Mouse (Mus musculus) heart, embryonic 13.5 days (tissue): ENCODE measurements around the gene Tsga10. TPM values are rescaled to one million over a fixed set of nuclear protein-coding genes. Genes with fewer than 3 reads are reported as not detected.

Source experiments
- ATAC-seq: fragments of 200-750 bp; cut with Nextera tagmentation; 2 replicates; pipeline ENCODE4 v1.8.0; 2017; ENCODE audit warnings: moderate TSS enrichment; ENCODE audit not compliant: insufficient number of reproducible peaks, low FRiP score, low TSS enrichment; ENCODE audit errors: extremely low read depth
- H3K27ac ChIP-seq: fragments of 300-500 bp; sonication (generic); replicated peaks from 2 replicates; pipeline ENCODE4 v1.5.1; 2015; ENCODE audit warnings: moderate library complexity, mild to moderate bottlenecking, inconsistent platforms
- H3K27me3 ChIP-seq: fragments of 300-500 bp; sonication (generic); replicated peaks from 2 replicates; pipeline ENCODE4 v1.6.1; 2015; ENCODE audit warnings: mild to moderate bottlenecking, inconsistent platforms
- H3K36me3 ChIP-seq: fragments of 300-500 bp; sonication (generic); 2 replicates; pipeline ENCODE4 v1.6.1; 2015; ENCODE audit warnings: mild to moderate bottlenecking, inconsistent platforms
- H3K4me1 ChIP-seq: fragments of 300-500 bp; sonication (generic); 2 replicates; pipeline ENCODE4 v1.6.1; 2015; ENCODE audit warnings: inconsistent platforms
- H3K4me2 ChIP-seq: fragments of 300-500 bp; sonication (generic); 2 replicates; pipeline ENCODE4 v1.6.1; 2015; ENCODE audit warnings: inconsistent platforms, mild to moderate bottlenecking, moderate library complexity
- H3K4me3 ChIP-seq: fragments of 300-500 bp; sonication (generic); 2 replicates; pipeline ENCODE4 v1.5.1; 2015; ENCODE audit warnings: moderate library complexity, mild to moderate bottlenecking, inconsistent platforms
- H3K9ac ChIP-seq: fragments of 300-500 bp; sonication (generic); 2 replicates; pipeline ENCODE4 v1.6.1; 2015; ENCODE audit warnings: inconsistent platforms, mild to moderate bottlenecking, moderate library complexity
- H3K9me3 ChIP-seq: fragments of 300-500 bp; sonication (generic); 2 replicates; pipeline ENCODE4 v1.6.1; 2016; ENCODE audit warnings: inconsistent platforms
- WGBS: fragments of 180-500 bp; shearing (Covaris S2); methylation state at CpG from one replicate; pipeline ENCODE4 v1.1.7; 2015; ENCODE audit warnings: mixed read lengths; 5-methylcytosine and 5-hydroxymethylcytosine counted together
- polyA plus RNA-seq: library from polyadenylated mRNA; unstranded; fragments of >200 nt; fragmentation: Nextera tagmentation; extraction: Ambion mirVana; gene quantifications from 2 replicates; pipeline ENCODE4 v1.2.1, GENCODE M21; 2015

Gene Tsga10
- polyA plus RNA-seq, 1 experiment from 2014 or later: 3.6 TPM

DNA sequence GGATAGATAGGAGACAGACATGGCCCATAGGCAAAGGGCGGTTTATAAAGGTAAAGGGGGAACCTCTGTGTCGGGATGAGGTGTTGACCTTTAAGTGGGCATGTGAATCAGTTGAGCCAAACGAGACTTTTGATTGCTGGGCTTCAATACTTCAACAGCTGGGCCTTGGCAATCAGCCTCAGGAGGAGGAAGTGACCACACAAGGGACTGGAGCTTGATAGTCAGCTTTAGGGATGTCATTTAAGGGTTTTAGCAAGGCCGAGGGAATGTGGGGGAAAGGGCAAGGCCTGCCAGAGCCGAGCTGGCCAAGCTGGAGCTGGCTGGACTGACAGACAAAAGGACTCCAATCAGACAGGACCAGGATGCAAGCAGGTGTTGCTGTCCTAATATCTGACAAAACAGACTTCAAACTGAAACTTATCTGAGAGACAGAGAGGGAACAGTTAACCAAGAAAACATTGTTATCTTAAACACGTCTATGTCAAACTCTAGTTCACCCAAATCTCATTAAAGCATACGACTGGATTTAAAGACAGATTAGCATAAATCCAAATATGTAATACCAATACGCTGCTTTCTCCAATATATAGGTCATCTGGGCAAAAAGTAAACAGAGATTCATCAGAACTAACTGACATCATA is 125.9 kb downstream of the Tsga10 start:
- Histone ChIP-seq H3K4me3 (no peak overlapping the region), H3K9ac (no peak overlapping the region), H3K27me3 (no peaks in the 10 kb centered on the region), H3K4me2 (no peak overlapping the region), H3K4me1 (no peaks in the 10 kb centered on the region), H3K27ac (no peak overlapping the region), H3K36me3 (no peaks in the 10 kb centered on the region), H3K9me3 (no peaks in the 10 kb centered on the region)
- 52% methylated on average over 8 of the region's 8 CpGs for WGBS
- no peak for ATAC-seq

DNA sequence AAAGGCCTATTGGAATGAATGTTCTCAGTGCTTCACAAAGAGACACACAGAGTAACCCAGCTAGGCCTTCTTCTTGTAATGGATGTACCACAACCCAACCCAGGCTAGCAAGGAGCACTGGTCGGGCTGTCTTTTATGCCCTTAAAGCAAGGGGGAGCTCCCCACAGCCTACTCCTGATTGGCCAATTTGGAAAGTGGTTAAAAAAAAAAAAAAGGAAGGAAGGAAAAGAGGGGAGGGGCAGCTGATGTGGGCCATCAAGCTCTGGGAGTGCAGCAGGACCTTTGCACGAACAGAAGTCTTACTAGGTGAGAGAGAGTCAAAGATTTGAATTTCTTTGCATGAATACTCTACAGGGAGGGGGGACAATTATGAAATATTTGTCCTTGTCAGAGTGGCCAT is 127.3 kb downstream of the Tsga10 start:
- Histone ChIP-seq H3K4me1 (no peaks in the 10 kb centered on the region), H3K36me3 (no peaks in the 10 kb centered on the region), H3K4me2 (no peak overlapping the region), H3K27me3 (no peaks in the 10 kb centered on the region), H3K9ac (no peak overlapping the region), H3K4me3 (no peak overlapping the region), H3K9me3 (no peaks in the 10 kb centered on the region), H3K27ac (no peak overlapping the region)
- 62% methylated on average over 2 of the region's 2 CpGs for WGBS
- no peak for ATAC-seq

DNA sequence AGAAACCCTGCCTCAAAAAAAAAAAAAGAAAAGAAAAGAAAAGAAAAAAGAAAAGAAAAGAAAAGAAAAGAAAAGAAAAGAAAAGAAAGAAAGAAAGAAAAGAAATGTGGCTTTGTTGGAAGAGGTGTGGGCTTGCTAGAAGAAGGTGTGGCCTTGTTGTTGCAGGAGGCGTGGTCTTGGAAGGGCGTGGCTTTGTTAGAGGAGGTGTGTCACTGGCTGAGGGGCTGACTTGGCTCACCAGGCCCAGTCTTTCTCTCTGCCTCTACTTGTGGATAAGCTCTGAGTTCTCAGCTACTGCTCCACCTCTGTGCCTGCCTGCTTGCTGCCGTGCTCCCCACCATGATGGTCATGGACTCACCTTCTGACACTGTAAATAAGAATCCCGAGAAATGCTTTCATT is 129.2 kb downstream of the Tsga10 start:
- H3K4me1 ChIP-seq: no peaks in the 10 kb centered on the region
- H3K9me3 ChIP-seq: no peaks in the 10 kb centered on the region
- no peak overlapping the region for H3K4me3 ChIP-seq
- no peak overlapping the region for H3K4me2 ChIP-seq
- H3K36me3 ChIP-seq: no peaks in the 10 kb centered on the region
- H3K9ac ChIP-seq: no peak overlapping the region
- H3K27me3 ChIP-seq: no peaks in the 10 kb centered on the region
- ATAC-seq: no peak
- H3K27ac ChIP-seq: no peak overlapping the region
- WGBS: 74% methylated on average over 4 of the region's 4 CpGs

DNA sequence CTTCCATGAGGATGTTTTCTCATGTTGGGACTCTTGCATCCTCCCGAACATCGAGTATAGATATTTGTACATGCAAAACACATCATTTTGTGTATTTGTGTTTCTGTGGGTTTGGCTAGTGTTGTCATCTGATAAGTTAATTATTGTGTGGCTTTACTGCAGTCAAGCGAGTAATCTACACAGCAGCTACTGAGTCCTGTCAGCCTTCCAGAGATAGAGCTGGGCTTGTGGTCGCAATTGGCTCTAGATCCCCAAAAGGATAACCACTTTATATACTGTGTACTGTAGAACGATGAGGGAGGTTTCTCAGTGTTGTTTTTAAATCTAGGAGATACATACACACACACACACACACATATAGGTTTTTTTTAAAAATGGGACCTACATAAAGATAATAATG is 130.3 kb downstream of the Tsga10 start:
- no peak overlapping the region for H3K4me2 ChIP-seq
- H3K27me3 ChIP-seq: no peaks in the 10 kb centered on the region
- H3K9me3 ChIP-seq: no peaks in the 10 kb centered on the region
- H3K4me3 ChIP-seq: no peak overlapping the region
- WGBS: 83% methylated on average over 5 of the region's 5 CpGs
- ATAC-seq: no peak
- no peak overlapping the region for H3K9ac ChIP-seq
- H3K27ac ChIP-seq: no peak overlapping the region
- H3K36me3 ChIP-seq: no peaks in the 10 kb centered on the region
- no peaks in the 10 kb centered on the region for H3K4me1 ChIP-seq

DNA sequence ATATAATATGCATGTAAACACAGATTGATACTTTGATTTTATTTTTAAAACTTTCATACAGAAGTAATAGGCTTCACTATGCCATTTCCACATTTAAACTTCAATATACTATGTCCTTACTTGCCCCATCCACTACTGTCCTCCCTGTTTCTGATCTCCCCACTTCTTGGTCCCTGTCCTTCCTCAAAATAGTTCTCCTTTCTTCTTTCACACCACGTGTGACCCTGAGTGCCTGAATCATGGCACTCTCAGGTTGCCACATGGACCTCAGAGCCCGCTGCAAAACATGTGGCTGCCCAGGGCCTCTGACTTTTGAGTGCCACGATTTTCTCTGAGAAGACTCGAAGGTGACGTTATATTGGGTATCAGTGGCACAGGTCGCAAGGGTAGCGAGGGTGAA is 131.4 kb downstream of the Tsga10 start:
- H3K9me3 ChIP-seq: no peaks in the 10 kb centered on the region
- no peaks in the 10 kb centered on the region for H3K36me3 ChIP-seq
- 73% methylated on average over 7 of the region's 7 CpGs for WGBS
- H3K27me3 ChIP-seq: no peaks in the 10 kb centered on the region
- H3K9ac ChIP-seq: no peak overlapping the region
- no peak overlapping the region for H3K4me3 ChIP-seq
- H3K4me1 ChIP-seq: no peaks in the 10 kb centered on the region
- H3K27ac ChIP-seq: no peak overlapping the region
- no peak overlapping the region for H3K4me2 ChIP-seq
- no peak for ATAC-seq

DNA sequence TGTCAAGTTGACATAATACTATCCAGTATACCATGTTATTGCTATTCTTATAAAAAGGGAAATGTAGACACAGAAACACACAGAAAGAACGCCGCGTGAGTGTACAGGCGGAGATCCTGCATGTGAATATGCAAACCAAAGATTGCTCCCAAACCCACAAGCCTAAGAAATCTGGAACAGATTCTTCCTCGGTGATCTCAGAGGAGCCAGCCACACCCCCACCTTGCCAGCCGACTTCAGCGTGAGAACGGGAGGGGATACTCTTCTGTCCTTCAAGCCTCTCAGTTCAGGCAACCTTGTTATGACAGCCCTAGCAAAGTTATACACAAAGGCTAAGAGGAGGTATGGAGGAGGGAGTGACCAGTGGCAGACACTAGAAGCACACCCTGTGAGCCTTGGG is 136.9 kb downstream of the Tsga10 start:
- Histone ChIP-seq H3K4me1 (0 out of 2 replicates have a peak, but pooled peaks cover 9% of the 10 kb centered on the region), H3K9me3 (no peaks in the 10 kb centered on the region), H3K4me2 (no peak overlapping the region), H3K36me3 (no peaks in the 10 kb centered on the region), H3K27me3 (0 out of 2 replicates have a peak, but pooled peaks cover 5% of the 10 kb centered on the region), H3K27ac (no peak overlapping the region), H3K4me3 (no peak overlapping the region), H3K9ac (no peak overlapping the region)
- WGBS: 86% methylated on average over 8 of the region's 8 CpGs
- no peak for ATAC-seq

DNA sequence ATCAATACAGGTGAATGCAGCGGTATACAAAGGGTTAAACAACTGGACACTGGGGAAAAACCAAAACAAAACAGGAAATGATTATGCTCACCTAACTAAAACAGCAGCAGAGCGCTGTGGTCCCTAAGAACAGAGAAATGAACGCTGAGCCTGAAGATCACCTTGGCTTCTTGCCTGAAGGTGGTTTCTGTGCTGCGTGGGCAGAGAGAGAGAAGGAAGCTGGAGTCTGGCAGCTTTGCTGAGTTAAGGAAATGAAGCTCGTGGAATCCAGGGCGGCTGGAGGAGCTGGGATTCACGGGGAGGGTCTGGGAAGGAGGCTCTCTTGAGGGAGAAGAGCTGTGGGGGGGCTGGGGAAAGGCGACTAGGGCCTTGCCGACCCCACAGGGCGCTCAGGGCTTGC is 138.2 kb downstream of the Tsga10 start:
- no peak overlapping the region for H3K27ac ChIP-seq
- 0 out of 2 replicates have a peak, but pooled peaks cover 9% of the 10 kb centered on the region for H3K4me1 ChIP-seq
- no peak overlapping the region for H3K4me2 ChIP-seq
- no peak overlapping the region for H3K9ac ChIP-seq
- WGBS: 55% methylated on average over 10 of the region's 10 CpGs
- H3K36me3 ChIP-seq: no peaks in the 10 kb centered on the region
- no peak for ATAC-seq
- no peak overlapping the region for H3K4me3 ChIP-seq
- H3K27me3 ChIP-seq: 0 out of 2 replicates have a peak, but pooled peaks cover 5% of the 10 kb centered on the region
- H3K9me3 ChIP-seq: no peaks in the 10 kb centered on the region

DNA sequence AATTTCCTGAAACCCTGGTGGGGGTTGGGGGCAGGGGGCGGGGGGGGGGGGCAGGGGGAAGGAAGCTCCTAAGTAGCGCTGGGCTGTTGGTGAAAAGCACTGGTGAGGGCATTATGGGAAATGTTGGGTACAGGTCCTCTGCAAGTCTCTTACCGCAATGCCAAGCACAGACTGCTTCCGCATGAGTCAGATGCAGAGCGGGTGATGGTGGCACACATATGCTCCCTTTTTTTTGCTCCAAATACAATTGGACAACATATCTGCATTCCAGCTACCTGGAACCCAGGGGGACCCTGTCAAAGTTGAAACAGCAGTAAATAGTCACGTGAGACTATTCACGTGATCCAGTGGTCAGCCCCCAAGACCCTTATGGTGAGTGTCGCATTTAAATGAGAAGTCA is 139.0 kb downstream of the Tsga10 start:
- Histone ChIP-seq H3K4me1 (0 out of 2 replicates have a peak, but pooled peaks cover 9% of the 10 kb centered on the region), H3K36me3 (no peaks in the 10 kb centered on the region), H3K27me3 (0 out of 2 replicates have a peak, but pooled peaks cover 5% of the 10 kb centered on the region), H3K4me2 (no peak overlapping the region), H3K4me3 (no peak overlapping the region), H3K27ac (no peak overlapping the region), H3K9me3 (no peaks in the 10 kb centered on the region), H3K9ac (no peak overlapping the region)
- no peak for ATAC-seq
- 78% methylated on average over 8 of the region's 8 CpGs for WGBS

DNA sequence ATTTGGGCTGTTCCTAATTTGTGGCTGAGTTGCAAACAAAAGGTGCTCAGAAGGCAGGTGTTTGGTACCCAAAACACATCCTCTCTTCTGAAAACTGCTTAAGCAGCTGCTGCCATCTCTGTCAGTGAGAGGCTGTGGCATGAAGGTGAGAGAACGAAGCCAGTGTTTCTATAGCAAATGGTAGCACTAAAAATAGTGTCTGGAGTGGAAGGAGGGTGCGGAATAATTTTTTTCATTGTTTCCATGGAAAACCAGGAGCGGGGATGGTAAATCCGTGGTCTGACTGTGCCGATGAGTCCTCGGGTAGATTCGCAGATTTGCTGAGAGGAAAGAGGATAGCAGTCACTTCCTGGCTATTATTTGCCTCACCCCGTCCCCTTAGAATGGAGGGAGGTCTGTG is 139.8 kb downstream of the Tsga10 start:
- Histone ChIP-seq H3K4me3 (no peak overlapping the region), H3K27me3 (0 out of 2 replicates have a peak, but pooled peaks cover 5% of the 10 kb centered on the region), H3K9ac (no peak overlapping the region), H3K9me3 (no peaks in the 10 kb centered on the region), H3K4me2 (no peak overlapping the region), H3K4me1 (0 out of 2 replicates have a peak, but pooled peaks cover 9% of the 10 kb centered on the region), H3K36me3 (no peaks in the 10 kb centered on the region), H3K27ac (no peak overlapping the region)
- no peak for ATAC-seq
- 51% methylated on average over 8 of the region's 8 CpGs for WGBS

DNA sequence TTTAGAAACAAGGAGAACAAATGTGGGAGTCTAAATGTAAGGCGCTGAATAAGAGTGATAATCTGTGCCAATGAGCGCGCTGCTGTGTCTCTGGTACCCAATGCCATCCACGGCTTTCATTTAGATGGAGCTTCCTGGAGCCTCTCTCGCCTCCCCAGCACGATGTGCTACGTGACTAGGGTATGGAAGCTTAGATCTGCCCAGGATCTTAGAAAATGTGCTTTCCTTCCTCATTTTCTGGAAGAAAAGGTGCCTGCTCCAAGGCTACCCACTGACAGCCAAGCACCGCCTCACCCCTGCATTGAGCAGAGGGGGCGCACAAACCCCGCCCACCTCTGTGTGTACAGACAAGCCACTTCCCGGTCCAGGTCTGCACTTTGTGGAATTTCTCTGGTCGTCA is 140.3 kb downstream of the Tsga10 start:
- no peak overlapping the region for H3K4me3 ChIP-seq
- H3K27me3 ChIP-seq: peaks cover 11% of the 10 kb centered on the region
- no peak overlapping the region for H3K27ac ChIP-seq
- no peak overlapping the region for H3K9ac ChIP-seq
- 57% methylated on average over 12 of the region's 12 CpGs for WGBS
- no peak for ATAC-seq
- H3K4me2 ChIP-seq: no peak overlapping the region
- no peaks in the 10 kb centered on the region for H3K36me3 ChIP-seq
- 0 out of 2 replicates have a peak, but pooled peaks cover 9% of the 10 kb centered on the region for H3K4me1 ChIP-seq
- no peaks in the 10 kb centered on the region for H3K9me3 ChIP-seq

DNA sequence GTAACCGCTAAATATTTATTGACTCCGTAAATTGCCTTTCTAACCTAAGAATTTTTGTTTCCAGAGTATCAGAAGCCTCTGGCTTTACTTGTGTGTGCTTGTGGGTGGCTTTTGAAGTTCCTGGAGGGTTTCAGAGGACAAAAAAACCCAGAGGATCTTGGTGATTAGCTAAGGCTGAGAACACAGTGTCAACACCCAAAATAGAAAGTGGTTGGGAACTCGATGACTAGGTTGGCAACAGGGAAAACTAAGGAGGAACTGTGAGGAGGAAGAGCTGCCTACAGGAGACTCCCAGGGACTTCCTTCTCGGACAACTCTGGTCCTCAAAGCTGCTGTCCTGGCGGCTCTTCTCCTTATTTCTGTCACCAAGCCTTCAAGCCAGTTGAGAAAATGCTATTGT is 145.1 kb downstream of the Tsga10 start:
- WGBS: 52% methylated on average over 5 of the region's 5 CpGs
- H3K4me3 ChIP-seq: no peak overlapping the region
- ATAC-seq: no peak
- H3K36me3 ChIP-seq: no peaks in the 10 kb centered on the region
- no peak overlapping the region for H3K9ac ChIP-seq
- no peaks in the 10 kb centered on the region for H3K9me3 ChIP-seq
- no peak overlapping the region for H3K4me2 ChIP-seq
- H3K27me3 ChIP-seq: peaks cover 28% of the 10 kb centered on the region
- H3K4me1 ChIP-seq: peaks cover 11% of the 10 kb centered on the region; the same call in 1 of the 2 replicates
- H3K27ac ChIP-seq: no peak overlapping the region
